Mouse (Mus musculus) frontal cortex, postnatal 25 days (tissue): ENCODE results near the gene Sfpq.
"Not testable (repeated sequence)": the region's sequence is repeated elsewhere in the genome, so short reads cannot be mapped to it uniquely, and the experiment has no call there.

Experiments used
- DNase-seq, 2 experiments: peaks; one replicate each; pipeline ENCODE4 v3.0.0; 2022; ENCODE audit warnings: low spot score in 2 of 2

Gene Sfpq

GRCm38 (mm10) chr4:127021151-127021945 is at the start of gene Sfpq:
Sfpq (plus strand) TSS chr4:127021324.
- peak; percentile 100 for DNase-seq

- DNase-seq, result no peak
Observed at GRCm38 (mm10) chr4:126977467-126977866, 43.7 kb upstream of the Sfpq start.

GRCm38 (mm10) chr4:126978706-126979105 is 42.4 kb upstream of the Sfpq start:
- DNase-seq, result no peak

GRCm38 (mm10) chr4:126983321-126983720 is 37.8 kb upstream of the Sfpq start:
- no peak for DNase-seq

- DNase-seq, result not testable (repeated sequence)
Observed at GRCm38 (mm10) chr4:126983736-126984525, 37.2 kb upstream of the Sfpq start.

GRCm38 (mm10) chr4:126986768-126987167 is 34.4 kb upstream of the Sfpq start:
- DNase-seq, result no peak

GRCm38 (mm10) chr4:126988503-126988902 is 32.6 kb upstream of the Sfpq start:
- DNase-seq, result no peak

- DNase-seq, result no peak
Observed at GRCm38 (mm10) chr4:126990553-126990952, 30.6 kb upstream of the Sfpq start.

- DNase-seq, result no peak
Observed at GRCm38 (mm10) chr4:126992356-126992755, 28.8 kb upstream of the Sfpq start.

GRCm38 (mm10) chr4:126999372-126999771 is 21.8 kb upstream of the Sfpq start:
- DNase-seq, result not testable (repeated sequence)

- DNase-seq, result no peak
Observed at GRCm38 (mm10) chr4:127000601-127001105, 20.5 kb upstream of the Sfpq start.

- no peak for DNase-seq
Observed at GRCm38 (mm10) chr4:127004384-127004783, 16.7 kb upstream of the Sfpq start.

GRCm38 (mm10) chr4:127005113-127005936 is 15.8 kb upstream of the Sfpq start:
- peak; percentile 30 to 48 for DNase-seq

- DNase-seq, result peak; percentile 77
Observed at GRCm38 (mm10) chr4:127015294-127015993, 5.7 kb upstream of the Sfpq start.

GRCm38 (mm10) chr4:127016366-127016765 is 4.8 kb upstream of the Sfpq start:
- DNase-seq, result no peak

GRCm38 (mm10) chr4:127020411-127021150 is 543 bp upstream of the Sfpq start:
- no peak for DNase-seq

- DNase-seq, result peak; percentile 59 to 70
Observed at GRCm38 (mm10) chr4:127021989-127022626, 984 bp downstream of the Sfpq start.

GRCm38 (mm10) chr4:127023201-127023600 is 2.1 kb downstream of the Sfpq start:
- no peak for DNase-seq

- no peak for DNase-seq
Observed at GRCm38 (mm10) chr4:127024240-127024639, 3.1 kb downstream of the Sfpq start.

GRCm38 (mm10) chr4:127026826-127027225 is 5.7 kb downstream of the Sfpq start:
- DNase-seq, result no peak
